ENCODE assay signal across 9 mouse cellular contexts in genomic region chr4:44166702-44167396, GRCm38 (mm10).
A peak's percentile ranks its signal among the peaks of the same experiment; 100 is the strongest.
DNase-seq lines count a peak whose midpoint lies in the region; ATAC-seq lines count a peak whose summit lies in the region.
"Had no signal": no experiment of that assay in that cellular context is flagged by ENCODE, and none has a peak within 500 bp of the region (broad histone marks: within the 10 kb centered on the region; RNA-seq: fewer than 3 reads in every experiment).

No protein-coding gene starts in this region.

- H3K9ac ChIP-seq in heart, embryonic 15.5 days, result peak overlapping the region; percentile 89
- H3K9ac ChIP-seq in hindbrain, embryonic 11.5 days (ENCODE audit: low read depth, low read length), result peak overlapping the region; percentile 97
- H3K9ac ChIP-seq in midbrain, embryonic 13.5 days (replicated peaks), result peak overlapping the region; percentile 97

- 3% methylated on average over 20 of the region's 20 CpGs for WGBS in heart, embryonic 15.5 days
- WGBS in hindbrain, embryonic 11.5 days, result 6% methylated on average over 20 of the region's 20 CpGs
- 4% methylated on average over 20 of the region's 20 CpGs for WGBS in midbrain, embryonic 13.5 days

- ATAC-seq in heart, embryonic 15.5 days (replicated peaks; ENCODE audit: insufficient number of reproducible peaks, insufficient read depth, low FRiP score, low read depth), result no peak
- ATAC-seq in hindbrain, embryonic 11.5 days (ENCODE audit: low FRiP score), result no peak
- ATAC-seq in midbrain, embryonic 13.5 days, result no peak

- intact Hi-C loops in heart, postnatal 36 days (cut with DNase I), result loop anchor here (2.0 kb wide), 2 partner anchors 68 to 100 kb away; no protein-coding TSS in a partner anchor
- intact Hi-C loops in left cerebral cortex, postnatal 36 days (cut with DNase I), result loop anchor here (2.0 kb wide), 1 partner anchor 66 kb away; the partner anchor contains the start of gene Rnf38

- peak overlapping the region; percentile 99 for H3K27ac ChIP-seq in heart, embryonic 15.5 days
- peak overlapping the region; percentile 100 for H3K27ac ChIP-seq in hindbrain, embryonic 11.5 days (ENCODE audit: low read depth, low read length)
- peak overlapping the region; percentile 99 for H3K27ac ChIP-seq in midbrain, embryonic 13.5 days

- H3K27me3 ChIP-seq in heart, embryonic 15.5 days, result no peaks in the 10 kb centered on the region
- no peaks in the 10 kb centered on the region for H3K27me3 ChIP-seq in hindbrain, embryonic 11.5 days (ENCODE audit: control insufficient read depth, insufficient read depth, low read length)
- no peaks in the 10 kb centered on the region for H3K27me3 ChIP-seq in midbrain, embryonic 13.5 days
- H3K27me3 ChIP-seq: Patski had no signal

- DNase-seq in heart, postnatal 36 days, result no peak
- DNase-seq in adipocyte (ENCODE audit: low spot score), result peak; percentile 13
- DNase-seq in hindbrain, embryonic 11.5 days (ENCODE audit: low spot score), result no peak
- no peak for DNase-seq in left cerebral cortex, postnatal 36 days (ENCODE audit: low spot score in 2 of 2)
- DNase-seq in right cerebral cortex, adult 18-20 months, result no peak
- DNase-seq in gastrocnemius, postnatal 4 days (ENCODE audit: low spot score in 2 of 2), result no peak

- H3K36me3 ChIP-seq in heart, embryonic 15.5 days, result no peaks in the 10 kb centered on the region
- no peaks in the 10 kb centered on the region for H3K36me3 ChIP-seq in hindbrain, embryonic 11.5 days (ENCODE audit: control insufficient read depth, insufficient read depth, low read length)
- H3K36me3 ChIP-seq in midbrain, embryonic 13.5 days, result no peaks in the 10 kb centered on the region

- peak overlapping the region; percentile 58 for H3K4me2 ChIP-seq in heart, embryonic 15.5 days
- peak overlapping the region; percentile 63 for H3K4me2 ChIP-seq in hindbrain, embryonic 11.5 days (replicated peaks; ENCODE audit: low read depth, low read length)
- H3K4me2 ChIP-seq in midbrain, embryonic 13.5 days (replicated peaks), result peak overlapping the region; percentile 76

- H3K4me3 ChIP-seq in heart, embryonic 15.5 days, result peak overlapping the region; percentile 88
- peak overlapping the region; percentile 84 for H3K4me3 ChIP-seq in hindbrain, embryonic 11.5 days (ENCODE audit: low read depth, low read length)
- peak overlapping the region; percentile 85 for H3K4me3 ChIP-seq in midbrain, embryonic 13.5 days (replicated peaks)

- no peaks in the 10 kb centered on the region for H3K9me3 ChIP-seq in heart, embryonic 15.5 days (replicated peaks)
- H3K9me3 ChIP-seq in hindbrain, embryonic 11.5 days (ENCODE audit: control insufficient read depth, low read length), result no peaks in the 10 kb centered on the region
- no peaks in the 10 kb centered on the region for H3K9me3 ChIP-seq in midbrain, embryonic 13.5 days

- peaks cover 32% of the 10 kb centered on the region for H3K4me1 ChIP-seq in heart, embryonic 15.5 days (replicated peaks)
- H3K4me1 ChIP-seq in hindbrain, embryonic 11.5 days (replicated peaks; ENCODE audit: control insufficient read depth, insufficient read depth, low read length), result peaks cover 9% of the 10 kb centered on the region; the same call in 1 of the 2 replicates
- H3K4me1 ChIP-seq in midbrain, embryonic 13.5 days (replicated peaks), result peaks cover 52% of the 10 kb centered on the region
